Mouse (Mus musculus) kidney, adult 2 months (tissue): Measurements from ENCODE around the gene Cpa5.

Experiments used
- CTCF ChIP-seq: fragments of 200-500 bp; conservative IDR thresholded peaks from 2 replicates; pipeline ENCODE4 v1.5.1; 2011; ENCODE audit warnings: low read depth, mild to moderate bottlenecking, control low read depth, low read length, moderate library complexity, mixed read lengths; ENCODE audit not compliant: insufficient read depth, insufficient read length
- POLR2A ChIP-seq: fragments of 200-500 bp; IDR thresholded peaks from one replicate; pipeline ENCODE4 v1.6.1; 2011; ENCODE audit warnings: low read depth, low read length, control low read depth

DNA sequence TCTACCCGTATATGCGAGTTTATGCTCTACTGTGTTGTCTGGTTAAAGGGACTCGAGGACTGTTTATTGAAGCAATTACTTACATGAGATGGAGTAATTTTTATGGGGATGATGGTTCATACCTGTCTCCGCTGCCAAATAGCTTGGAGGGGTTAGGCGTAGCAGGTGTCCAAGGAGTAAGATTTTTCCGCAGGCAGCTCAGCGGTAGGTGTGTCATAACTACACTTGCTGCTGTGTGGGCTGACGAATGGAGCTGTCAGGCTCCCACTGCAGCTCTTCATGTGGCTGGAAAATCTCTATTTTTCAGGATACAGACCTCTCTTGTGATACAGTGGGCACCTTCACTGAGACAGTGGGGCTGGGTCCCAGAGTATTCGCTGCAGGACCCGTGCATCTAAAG, 41.5 kb upstream of the Cpa5 start:
- TF ChIP-seq CTCF: no peak
- TF ChIP-seq POLR2A: no peak
